Mouse (Mus musculus) bone marrow macrophage, adult 2 months (primary cell): ENCODE data around the gene Abcc4.

ENCODE experiments used
- CTCF ChIP-seq: IDR thresholded peaks from 2 replicates; pipeline ENCODE4 v1.5.1; 2012; ENCODE audit warnings: low read depth, mild to moderate bottlenecking, low read length, moderate library complexity
- POLR2A ChIP-seq: IDR thresholded peaks from 2 replicates; pipeline ENCODE4 v1.6.1; 2012; ENCODE audit warnings: mild to moderate bottlenecking, low read depth, low read length, borderline replicate concordance

DNA sequence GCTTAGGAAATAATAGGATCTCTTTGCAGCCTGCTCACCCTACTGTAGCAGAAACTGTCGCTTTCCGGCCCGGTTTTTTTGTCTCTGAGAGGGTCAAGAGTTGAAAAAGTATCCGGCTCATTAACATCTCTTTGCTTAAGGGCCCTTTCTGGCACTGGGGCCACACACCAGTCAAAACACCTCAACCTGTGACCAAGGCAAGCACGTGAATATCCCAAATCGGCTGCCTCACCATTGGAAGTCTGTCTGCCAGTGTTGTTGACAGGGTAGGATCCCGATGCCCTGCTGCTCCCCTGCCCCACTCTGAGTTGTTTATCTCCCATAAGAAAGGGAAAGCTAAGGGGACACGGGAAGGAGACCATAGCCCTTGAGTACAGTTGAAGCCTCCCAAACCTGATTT, 7.8 kb upstream of the Abcc4 start:
- TF ChIP-seq CTCF (no peak), POLR2A (no peak)
